Mouse (Mus musculus): ENCODE measurements around the gene Ugt1a1. TPM values are rescaled to one million over a fixed set of nuclear protein-coding genes. Genes with fewer than 3 reads are reported as not detected.
A peak's percentile ranks its signal among the peaks of the same experiment; 100 is the strongest.
"Not testable (repeated sequence)": the region's sequence is repeated elsewhere in the genome, so short reads cannot be mapped to it uniquely, and the experiment has no call there.

Gene Ugt1a1
- polyA plus RNA-seq, 1 experiment: 64.4 TPM

DNA sequence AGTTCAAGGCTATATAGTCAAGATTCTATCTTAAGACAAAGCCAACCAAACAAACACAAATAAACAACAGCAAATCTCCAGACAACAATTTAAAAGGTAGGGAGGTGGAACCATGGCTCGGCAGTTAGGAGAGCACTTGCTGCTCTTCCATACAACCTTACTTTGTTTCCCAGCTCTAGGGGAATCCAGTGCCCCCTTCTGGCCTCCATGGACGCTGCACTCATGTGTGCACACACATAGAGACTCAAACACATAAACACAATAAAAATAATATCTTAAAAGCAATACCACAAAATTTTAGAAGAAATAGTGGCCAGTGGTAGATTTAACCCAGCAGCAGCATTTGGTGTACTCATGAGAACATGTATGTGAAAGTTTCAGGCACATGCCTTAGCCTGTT is 5.4 kb downstream of the Ugt1a1 start:
- 68% methylated on average over 2 of the region's 2 CpGs for WGBS
- DNase-seq (ENCODE audit: low read depth, low spot score): no peak

DNA sequence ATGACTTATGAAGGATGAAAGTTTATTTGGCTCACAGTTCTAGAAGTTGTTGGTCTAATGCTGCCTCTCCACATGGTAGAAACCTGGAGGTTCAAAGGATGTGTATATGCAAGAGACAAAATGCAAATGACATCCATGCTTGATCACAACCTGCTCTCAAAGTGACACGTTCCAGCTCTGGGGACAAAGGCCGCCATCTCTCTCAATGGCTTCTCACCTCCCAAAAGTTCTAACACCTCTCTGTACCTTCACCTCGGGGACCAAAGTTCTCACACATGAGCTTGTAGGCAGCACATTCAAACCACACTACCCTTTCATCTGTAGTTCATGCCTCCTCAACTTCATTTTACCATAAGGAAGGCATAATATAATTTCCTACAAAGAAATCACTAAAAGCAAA is 5.8 kb downstream of the Ugt1a1 start:
- WGBS: 36% methylated on average over 3 of the region's 3 CpGs
- no peak for DNase-seq (ENCODE audit: low read depth, low spot score)

DNA sequence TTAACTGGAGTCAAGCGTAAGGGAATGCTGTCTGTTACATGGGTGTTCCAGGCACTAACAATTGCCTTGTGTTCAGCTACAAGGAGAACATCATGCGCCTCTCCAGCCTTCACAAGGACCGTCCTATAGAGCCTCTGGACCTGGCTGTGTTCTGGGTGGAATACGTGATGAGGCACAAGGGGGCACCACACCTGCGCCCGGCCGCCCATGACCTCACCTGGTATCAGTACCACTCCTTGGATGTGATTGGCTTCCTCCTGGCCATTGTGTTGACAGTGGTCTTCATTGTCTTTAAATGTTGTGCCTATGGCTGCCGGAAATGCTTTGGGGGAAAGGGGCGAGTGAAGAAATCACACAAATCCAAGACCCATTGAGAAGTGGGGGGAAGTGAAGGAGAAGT is 6.3 kb downstream of the Ugt1a1 start:
- 78% methylated on average over 9 of the region's 9 CpGs for WGBS
- no peak for DNase-seq (ENCODE audit: low read depth, low spot score)

DNA sequence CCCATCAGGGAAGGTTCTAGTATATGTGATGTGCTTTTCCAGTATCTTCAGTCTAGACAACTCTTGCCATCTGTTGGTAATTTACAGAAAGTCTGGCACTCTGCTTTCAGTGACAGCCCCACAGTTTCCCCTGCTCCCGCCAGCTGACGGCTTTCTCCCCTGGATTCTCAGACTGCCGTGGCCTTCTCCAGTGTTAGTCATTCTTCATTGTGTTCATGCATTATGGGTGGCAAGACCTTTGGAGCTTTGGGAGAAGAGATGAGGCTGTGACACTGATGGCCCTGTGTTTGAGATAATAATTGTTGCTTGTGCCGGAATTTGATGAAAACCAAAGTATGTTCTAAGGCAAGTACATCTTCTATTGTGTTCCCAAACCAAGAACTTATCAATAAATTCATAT is 6.8 kb downstream of the Ugt1a1 start:
- whole genome bisulfite sequencing: 51% methylated on average over 4 of the region's 4 CpGs
- no peak for DNase-seq (ENCODE audit: low read depth, low spot score)

DNA sequence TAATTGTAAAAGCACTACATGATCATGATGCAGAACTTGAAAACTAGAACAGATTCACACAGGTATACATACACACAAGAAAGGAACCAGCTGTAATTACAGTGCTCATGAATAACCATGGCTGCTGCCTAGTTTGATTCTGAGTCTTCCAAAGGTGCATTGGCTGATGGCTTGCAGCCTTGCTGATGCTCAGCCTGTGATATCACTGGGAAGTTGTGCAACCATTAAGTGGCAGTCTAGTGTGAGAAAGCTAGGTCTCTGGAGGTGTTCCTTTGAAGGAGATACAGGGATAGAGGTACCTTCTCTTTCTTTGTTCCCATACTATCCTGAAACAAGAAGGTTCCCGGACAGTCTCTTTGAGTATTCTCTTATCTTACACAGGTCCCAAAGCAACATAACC is 7.3 kb downstream of the Ugt1a1 start:
- WGBS: 18% methylated on average over 1 of the region's 1 CpGs
- DNase-seq (ENCODE audit: low read depth, low spot score): no peak

DNA sequence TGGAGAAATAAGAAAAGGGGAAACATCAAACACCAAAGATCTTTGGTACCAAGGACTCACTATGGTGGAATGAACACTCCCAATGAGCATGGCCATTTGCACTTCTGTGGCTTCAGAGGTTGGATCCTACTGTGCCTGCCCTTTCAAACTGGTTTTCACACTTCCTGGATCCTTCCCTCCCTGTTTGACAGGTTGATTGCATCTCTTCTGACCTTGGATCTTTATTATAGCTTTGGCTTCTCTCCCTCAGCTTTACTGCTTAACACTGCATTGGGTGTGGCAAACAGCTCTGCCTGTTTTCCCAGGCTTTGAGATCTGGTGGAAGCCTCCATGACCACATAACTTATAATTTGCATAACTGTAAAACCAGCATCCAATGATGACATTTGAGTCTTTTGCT is 8.6 kb downstream of the Ugt1a1 start:
- DNase-seq (ENCODE audit: low read depth, low spot score): peak; percentile 100

DNA sequence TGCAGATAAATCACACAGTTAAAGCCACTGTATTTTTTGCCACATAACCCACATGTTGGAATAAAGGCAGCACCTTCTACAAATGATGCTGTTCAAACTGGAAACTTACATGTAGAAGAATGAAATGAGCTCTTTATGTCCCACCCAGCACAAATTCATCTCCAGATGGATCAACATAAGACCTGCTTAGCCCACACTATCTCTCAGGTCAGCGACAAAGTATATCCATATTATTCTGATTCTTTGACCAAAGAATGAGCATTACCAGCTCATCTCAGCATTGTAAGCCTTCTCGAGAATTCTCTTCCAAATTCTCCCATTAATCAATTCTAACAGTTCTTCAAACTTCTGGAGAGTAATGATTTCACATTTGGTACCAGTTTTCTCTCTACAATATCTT is 10.5 kb downstream of the Ugt1a1 start:
- 63% methylated on average over 2 of the region's 2 CpGs for WGBS
- DNase-seq (ENCODE audit: low read depth, low spot score): no peak

DNA sequence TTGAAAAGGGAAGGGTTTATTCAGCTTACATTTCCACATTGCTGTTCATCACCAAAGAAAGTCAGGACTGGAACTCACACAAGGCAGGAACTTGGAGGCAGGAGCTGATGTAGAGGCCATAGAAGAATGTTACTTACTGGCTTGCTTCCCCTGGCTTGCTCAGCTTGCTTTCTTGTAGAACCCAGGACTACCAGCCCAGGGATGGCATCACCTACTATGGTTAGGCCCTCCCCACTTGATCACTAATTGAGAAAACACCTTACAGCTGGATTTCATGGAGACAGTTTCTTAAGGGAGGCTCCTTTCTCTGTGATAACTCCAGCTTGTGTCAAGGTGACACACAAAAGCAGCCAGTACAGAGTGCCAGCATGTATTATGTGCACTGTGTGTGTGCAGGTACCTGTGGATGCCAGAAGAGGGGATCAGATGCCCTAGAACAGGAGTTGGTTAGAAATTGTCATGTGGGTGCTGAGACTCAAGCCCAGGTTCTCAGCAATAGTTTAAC is 11.3 kb downstream of the Ugt1a1 start:
- DNase-seq (ENCODE audit: low read depth, low spot score): not testable (repeated sequence)

DNA sequence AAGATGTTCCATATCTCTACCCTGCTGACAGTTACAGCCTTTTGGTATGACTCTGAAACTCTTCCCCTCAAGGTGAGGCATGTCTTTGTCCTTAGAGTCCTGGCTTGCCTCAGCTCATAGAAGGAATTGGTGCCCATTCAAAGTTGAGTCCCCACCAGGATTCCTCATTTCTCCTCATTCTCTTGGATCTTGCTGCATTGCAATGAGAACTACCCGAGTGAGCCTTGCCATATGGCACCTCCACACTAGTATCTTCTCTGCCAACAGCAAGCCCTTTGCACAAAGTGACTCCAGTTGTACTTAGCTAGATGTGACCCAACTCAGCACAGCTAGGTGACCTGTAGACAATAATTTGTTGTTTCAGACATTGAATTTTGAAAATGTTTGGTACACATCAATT is 11.8 kb downstream of the Ugt1a1 start:
- 57% methylated on average over 1 of the region's 1 CpGs for WGBS
- DNase-seq (ENCODE audit: low read depth, low spot score): no peak

DNA sequence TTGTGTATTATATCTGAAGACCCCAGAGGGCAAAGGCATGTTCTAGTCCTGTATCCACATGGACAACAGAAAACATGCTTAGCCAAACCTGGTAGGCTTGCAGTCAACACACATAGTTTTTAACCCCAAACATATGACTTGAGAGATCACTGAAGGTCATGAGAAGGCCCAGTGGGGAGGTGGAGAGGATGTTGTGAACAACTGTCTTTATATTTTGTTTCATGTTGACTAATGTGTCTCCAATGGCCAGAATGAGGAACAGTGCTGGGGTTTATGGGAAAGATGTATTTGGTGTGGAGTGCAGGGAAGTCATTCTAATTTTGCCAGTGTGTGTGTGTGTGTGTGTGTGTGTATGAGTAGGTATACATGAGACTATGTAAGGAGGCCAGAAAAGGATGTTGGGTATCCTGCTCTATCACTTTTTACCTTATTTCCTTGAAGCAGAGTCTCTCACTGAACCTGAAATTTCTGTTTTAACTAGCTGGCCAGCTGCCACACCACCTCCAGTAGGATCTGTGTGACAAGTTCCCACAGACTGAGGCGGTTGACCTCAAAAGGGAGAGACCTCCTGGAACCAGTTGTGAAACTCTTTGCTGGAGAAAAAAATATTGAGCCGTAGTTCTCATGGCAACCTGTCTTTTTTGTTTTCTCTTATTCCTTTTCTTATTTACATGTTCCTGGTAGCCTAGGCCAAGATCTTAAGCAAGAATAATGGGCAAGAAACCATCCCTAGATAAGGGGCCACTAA is 12.4 kb downstream of the Ugt1a1 start:
- peak; percentile 97 for DNase-seq (ENCODE audit: low read depth, low spot score)
- 38% methylated on average over 2 of the region's 2 CpGs for WGBS

DNA sequence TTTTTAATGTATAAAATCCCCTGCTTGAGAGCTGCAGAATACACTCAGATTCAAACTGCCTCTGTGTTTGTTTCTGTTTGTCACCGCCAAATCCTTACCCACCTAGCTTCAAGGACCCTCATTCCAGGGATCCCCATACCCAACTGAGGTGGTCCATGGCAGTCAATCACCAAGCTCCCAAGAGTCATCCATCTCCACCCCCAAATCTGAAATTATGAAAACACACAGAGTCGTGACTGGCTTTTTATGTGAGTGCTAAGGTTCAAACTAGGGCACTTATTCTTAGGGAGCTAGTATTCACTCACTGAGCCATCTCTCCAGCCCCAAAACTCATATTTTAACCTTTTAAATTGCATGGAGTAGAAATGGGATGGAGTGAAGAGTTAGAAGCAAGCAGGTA is 13.5 kb downstream of the Ugt1a1 start:
- DNase-seq (ENCODE audit: low read depth, low spot score): not testable (repeated sequence)
- WGBS: 35% methylated on average over 2 of the region's 2 CpGs

DNA sequence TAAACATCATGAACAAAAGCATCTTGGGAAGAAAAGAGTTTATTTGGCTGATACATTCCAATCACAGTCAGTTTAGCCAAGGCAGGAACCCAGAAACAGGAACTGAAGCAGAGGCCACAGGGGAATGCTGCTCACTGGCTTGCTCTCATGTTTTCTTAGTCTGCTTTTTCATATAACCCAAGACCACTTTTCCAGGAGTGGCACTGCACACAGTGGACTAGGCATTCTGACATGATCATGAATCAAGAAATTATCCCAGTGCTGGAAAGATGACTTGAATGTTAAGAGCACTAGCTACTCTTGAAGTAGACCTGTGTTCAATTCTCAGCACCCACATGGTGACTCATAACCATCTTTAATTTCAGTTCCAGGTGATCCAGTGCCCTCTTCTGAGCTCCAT is 14.0 kb downstream of the Ugt1a1 start:
- DNase-seq (ENCODE audit: low read depth, low spot score): no peak

DNA sequence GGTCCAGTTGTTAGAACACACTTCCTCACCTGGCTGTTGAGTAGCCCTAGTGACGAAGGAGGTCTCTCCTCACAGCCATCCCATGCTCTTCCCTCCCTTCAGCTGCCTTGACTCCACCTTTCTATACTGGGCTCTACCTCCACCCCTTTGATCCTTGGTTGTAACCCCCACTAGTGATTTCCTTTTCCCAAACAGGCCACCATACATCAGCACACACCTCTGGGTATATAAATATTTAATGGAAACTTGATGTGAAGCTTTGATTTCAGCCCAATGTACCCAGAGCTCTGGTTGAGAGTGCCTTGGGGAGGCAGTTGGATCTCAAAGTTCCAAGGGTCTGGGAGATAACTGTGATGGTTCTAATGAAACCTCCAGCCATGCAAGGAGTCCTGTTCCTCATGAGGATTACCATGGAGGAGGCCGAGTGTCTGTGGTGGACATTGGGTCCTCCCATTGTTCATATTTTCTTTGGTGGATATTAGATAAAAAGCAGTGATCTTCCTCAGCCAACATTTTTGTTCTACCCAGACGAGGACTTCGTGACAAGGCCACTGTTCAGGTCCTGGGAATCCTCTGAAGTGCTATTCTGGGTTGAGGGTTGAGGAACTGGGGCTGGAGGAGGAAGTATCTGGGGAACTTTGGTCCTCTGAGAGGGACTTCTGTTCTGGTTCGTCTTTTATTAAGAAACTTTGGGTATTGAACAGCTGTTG is 15.1 kb downstream of the Ugt1a1 start, which contains the start of gene Mroh2a:
Mroh2a (plus strand) TSS at position 317 of the 710 bp plus-strand sequence.
- WGBS: 58% methylated on average over 5 of the region's 5 CpGs
- DNase-seq (ENCODE audit: low read depth, low spot score): no peak

DNA sequence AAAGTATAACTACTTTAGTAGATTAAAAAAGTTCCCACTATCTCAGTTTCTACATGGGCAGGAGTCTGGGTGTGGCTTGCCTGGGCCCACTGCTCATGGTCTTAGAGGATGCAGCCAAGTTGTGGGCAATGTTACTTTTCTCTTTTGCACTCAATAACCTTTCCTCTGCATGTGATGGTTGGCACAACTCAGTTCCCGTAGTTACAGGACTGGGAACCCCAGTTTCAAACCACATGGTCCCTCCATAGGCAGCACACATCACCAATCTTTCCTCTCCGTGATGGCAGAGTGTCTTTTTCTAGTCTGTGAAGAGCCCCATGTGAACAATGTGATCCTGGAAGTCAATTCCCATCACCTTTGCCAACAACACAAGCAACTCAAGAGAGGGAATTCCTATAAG is 15.7 kb downstream of the Ugt1a1 start:
- DNase-seq (ENCODE audit: low read depth, low spot score): no peak
- 59% methylated on average over 2 of the region's 2 CpGs for WGBS

DNA sequence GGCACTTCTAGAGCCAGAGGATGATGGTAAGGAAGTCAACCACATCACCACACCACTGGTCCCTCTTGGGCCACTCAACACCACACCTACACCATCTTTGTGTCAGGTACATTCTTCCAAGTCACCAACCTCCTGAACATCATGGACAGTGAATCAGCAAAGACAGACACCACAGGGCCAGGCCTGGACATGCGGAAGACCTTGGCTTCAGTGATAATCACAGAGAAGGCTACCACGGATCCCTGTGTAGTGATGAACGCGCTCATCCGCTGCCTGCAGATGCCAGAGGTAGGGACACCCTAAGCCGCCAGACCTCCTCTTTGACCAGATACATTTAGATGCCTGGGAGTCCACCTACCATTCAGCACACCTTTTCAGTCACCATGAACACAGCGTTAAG is 16.4 kb downstream of the Ugt1a1 start:
- WGBS: 74% methylated on average over 7 of the region's 7 CpGs
- no peak for DNase-seq (ENCODE audit: low read depth, low spot score)

DNA sequence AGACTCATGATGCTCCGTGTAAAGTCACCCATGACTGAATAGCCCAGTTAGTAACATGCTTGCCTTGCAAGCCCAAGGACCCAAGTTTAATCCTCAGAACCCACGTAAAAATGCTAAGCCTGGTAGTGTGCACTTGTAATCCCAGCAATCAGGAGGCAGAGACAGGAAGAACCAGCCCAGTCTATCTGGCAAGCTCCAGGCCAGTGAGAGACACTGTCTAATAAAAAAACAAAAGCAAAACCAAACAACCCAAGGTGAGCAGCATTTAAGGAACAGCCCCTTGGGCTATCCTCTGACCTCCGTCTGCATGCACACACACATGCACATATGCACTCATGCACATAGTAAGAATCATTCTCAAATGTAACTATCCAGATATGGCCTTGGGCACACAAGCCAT is 17.8 kb downstream of the Ugt1a1 start:
- 84% methylated on average over 3 of the region's 3 CpGs for WGBS
- no peak for DNase-seq (ENCODE audit: low read depth, low spot score)

DNA sequence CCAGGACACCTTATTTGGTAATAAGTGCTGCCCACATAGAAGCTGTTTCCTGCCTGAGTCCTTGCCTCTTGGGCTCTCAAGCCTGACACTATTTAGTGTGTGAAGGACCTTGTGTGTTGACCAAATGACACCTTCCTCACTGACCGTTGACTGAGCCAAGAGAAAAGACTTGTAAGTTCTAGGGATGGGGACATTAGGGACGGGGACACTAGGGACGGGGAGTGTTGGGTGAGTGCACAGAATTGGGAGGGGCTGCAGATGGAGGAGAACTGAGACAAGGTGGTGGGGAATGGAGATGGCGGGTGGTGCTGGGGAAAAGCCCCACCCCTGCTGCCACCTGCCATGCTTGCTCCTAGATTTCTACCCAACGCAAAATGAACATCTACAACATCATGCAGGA is 18.2 kb downstream of the Ugt1a1 start:
- 89% methylated on average over 5 of the region's 5 CpGs for WGBS
- DNase-seq (ENCODE audit: low read depth, low spot score): no peak

DNA sequence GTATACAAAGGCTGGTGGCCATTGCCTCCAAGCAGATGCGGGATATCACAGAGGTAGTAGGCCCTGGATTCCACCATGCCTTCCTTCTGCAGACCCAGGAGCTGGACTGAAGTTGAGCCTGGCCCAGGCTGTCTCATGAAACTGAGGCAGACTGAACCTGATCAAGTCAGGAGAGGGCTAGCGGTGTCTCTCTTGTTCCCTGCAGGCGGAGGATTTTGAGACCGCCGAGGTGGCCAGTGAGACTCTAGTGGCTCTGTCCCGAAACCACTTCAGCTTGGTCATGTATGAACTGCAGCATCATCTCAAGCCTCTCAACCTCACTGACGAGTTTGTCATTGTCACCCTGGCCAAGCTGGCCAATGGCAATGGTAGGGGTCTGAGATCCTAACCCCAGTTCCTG is 18.7 kb downstream of the Ugt1a1 start:
- no peak for DNase-seq (ENCODE audit: low read depth, low spot score)
- 76% methylated on average over 7 of the region's 7 CpGs for WGBS

DNA sequence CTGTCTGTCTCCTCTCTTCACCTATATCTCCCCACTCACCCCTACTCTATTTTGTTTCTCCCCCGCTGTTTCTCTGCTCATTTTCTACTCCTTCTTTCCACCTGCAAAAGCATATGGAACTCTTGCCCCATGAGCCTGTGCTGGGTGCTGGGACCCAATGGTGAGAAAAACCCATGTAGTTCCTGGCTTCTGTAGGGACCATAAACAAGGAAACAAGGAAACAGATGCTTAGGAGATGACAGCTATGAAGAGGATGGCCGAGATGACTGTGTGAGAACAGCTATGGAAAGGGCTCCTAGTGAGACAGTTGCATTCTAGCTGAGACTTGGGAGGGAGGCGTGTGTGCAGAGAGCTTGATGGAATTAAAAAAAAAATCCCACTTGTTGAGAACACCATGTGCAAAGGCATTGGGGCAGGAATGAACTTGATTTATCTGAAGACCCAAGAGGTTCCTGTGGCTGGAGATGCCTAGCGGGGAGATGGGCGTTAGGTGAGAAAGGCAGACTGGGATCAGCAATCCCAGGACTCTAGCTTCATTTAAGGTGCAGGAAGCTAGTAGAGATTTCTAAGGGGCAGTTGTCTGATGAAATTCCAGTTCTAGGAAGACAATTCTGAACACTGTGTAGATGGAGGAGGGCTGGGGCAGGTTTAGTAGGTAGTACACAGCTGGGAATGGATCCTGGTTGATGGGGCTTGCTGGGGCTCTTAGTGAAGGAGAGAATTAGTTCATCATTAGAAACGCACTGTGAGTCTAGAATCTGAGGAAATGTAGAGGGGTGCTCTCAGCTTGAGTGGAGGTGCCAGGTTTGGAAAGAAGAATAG is 19.4 kb downstream of the Ugt1a1 start:
- 79% methylated on average over 6 of the region's 6 CpGs for WGBS
- DNase-seq (ENCODE audit: low read depth, low spot score): no peak

DNA sequence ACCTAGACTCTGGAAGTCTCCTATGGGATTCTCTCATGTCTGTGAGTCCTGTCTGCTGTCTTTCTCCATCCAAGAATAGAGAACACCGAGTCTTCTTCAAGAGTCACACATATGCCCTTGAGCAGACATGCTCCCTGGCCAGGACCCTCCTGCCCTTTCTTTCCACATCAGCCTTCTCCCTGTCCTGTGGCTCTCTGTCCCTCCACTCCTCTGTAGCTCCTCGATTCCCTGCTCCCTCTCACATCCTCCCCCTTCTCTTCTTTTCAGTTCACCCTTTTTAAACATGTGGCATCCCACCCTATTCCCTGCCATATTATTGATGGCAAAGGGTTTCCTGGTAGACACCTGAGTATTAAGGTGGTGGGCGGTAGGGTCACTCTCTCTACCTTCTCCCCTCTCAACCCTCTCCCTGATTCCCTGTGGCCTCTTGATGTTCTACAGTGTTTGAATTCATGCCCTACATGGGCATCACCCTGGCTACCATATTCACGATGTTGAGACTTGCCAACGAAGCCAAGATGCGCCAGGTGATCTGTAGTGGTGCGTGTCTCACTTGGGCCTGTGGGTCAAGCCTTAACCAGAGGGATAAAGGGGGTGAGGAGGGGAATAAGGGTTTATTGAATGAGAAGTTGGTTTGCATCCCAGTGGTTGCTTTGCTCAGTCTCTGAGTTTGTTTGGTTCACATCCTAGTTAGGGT is 20.2 kb downstream of the Ugt1a1 start:
- 66% methylated on average over 7 of the region's 7 CpGs for WGBS
- no peak for DNase-seq (ENCODE audit: low read depth, low spot score)

Measured in large intestine, adult 2 months (tissue).